Mouse (Mus musculus) forebrain, embryonic 14.5 days (tissue): ENCODE measurements around the gene Nkiras2. TPM values are rescaled to one million over a fixed set of nuclear protein-coding genes. Genes with fewer than 3 reads are reported as not detected.

Source experiments
- ATAC-seq: fragments of 200-750 bp; cut with Nextera tagmentation; 2 replicates; pipeline ENCODE4 v1.8.0; 2017; ENCODE audit warnings: mild to moderate bottlenecking, moderate library complexity
- DNase-seq: peaks from one replicate; pipeline ENCODE4 v3.0.0-alpha.2; 2015; ENCODE audit warnings: low spot score
- H3K27ac ChIP-seq: fragments of 300-500 bp; sonication (generic); 2 replicates; pipeline ENCODE4 v1.5.1; 2014; ENCODE audit warnings: low read depth, mild to moderate bottlenecking, control low read depth, low read length, moderate library complexity
- H3K27me3 ChIP-seq: fragments of 300-500 bp; sonication (generic); replicated peaks from 2 replicates; pipeline ENCODE4 v1.6.1; 2014; ENCODE audit warnings: low read length, control low read depth, mixed read lengths; ENCODE audit not compliant: control insufficient read depth, insufficient read depth
- H3K36me3 ChIP-seq: fragments of 300-500 bp; sonication (generic); 2 replicates; pipeline ENCODE4 v1.6.1; 2014; ENCODE audit warnings: low read length, control low read depth; ENCODE audit not compliant: control insufficient read depth, insufficient read depth
- H3K4me1 ChIP-seq: fragments of 300-500 bp; sonication (generic); 2 replicates; pipeline ENCODE4 v1.6.1; 2014; ENCODE audit warnings: antibody characterized with exemption, low read length, control low read depth; ENCODE audit not compliant: control insufficient read depth, insufficient read depth
- H3K4me2 ChIP-seq: fragments of 300-500 bp; sonication (generic); 2 replicates; pipeline ENCODE4 v1.6.1; 2014; ENCODE audit warnings: mild to moderate bottlenecking, control low read depth, low read length
- H3K4me3 ChIP-seq: fragments of 300-500 bp; sonication (generic); 2 replicates; pipeline ENCODE4 v1.5.1; 2014; ENCODE audit warnings: low read depth, low read length, control low read depth
- H3K9ac ChIP-seq: fragments of 300-500 bp; sonication (generic); 2 replicates; pipeline ENCODE4 v1.6.1; 2014; ENCODE audit warnings: mild to moderate bottlenecking, low read length, control low read depth, moderate library complexity
- H3K9me3 ChIP-seq: fragments of 300-500 bp; sonication (generic); replicated peaks from 2 replicates; pipeline ENCODE4 v1.6.1; 2016; ENCODE audit warnings: low read length, control low read depth, mixed read lengths; ENCODE audit not compliant: control insufficient read depth
- WGBS: fragments of 180-500 bp; shearing (Covaris S2); extraction: QIAGEN DNeasy Blood & Tissue Kit; methylation state at CpG from one replicate; pipeline ENCODE4 v1.1.7; 2014; 5-methylcytosine and 5-hydroxymethylcytosine counted together
- polyA plus RNA-seq: library from polyadenylated mRNA; unstranded; fragments of >200 nt; fragmentation: Nextera tagmentation; extraction: Ambion mirVana; gene quantifications from 2 replicates; pipeline ENCODE4 v1.2.1, GENCODE M21; 2014

Nkiras2 gene
- polyA plus RNA-seq, result 111 and 122 TPM in 2 replicates

GRCm38 (mm10) chr11:100618761-100619484 lies at the start of gene Nkiras2:
Gene Nkiras2, plus strand, starts transcription at chr11:100619244.
- under 1% methylated on average over 36 of the region's 36 CpGs for WGBS

GRCm38 (mm10) chr11:100569789-100570188 lies 49.3 kb upstream of the Nkiras2 start:
- H3K9me3 ChIP-seq, result no peaks in the 10 kb centered on the region
- no peaks in the 10 kb centered on the region for H3K4me1 ChIP-seq
- H3K27me3 ChIP-seq, result no peaks in the 10 kb centered on the region
- ATAC-seq (no peak), DNase-seq (no peak)
- no peak overlapping the region for H3K9ac ChIP-seq
- H3K36me3 ChIP-seq, result no peaks in the 10 kb centered on the region
- no peak overlapping the region for H3K27ac ChIP-seq
- H3K4me2 ChIP-seq, result no peak overlapping the region
- H3K4me3 ChIP-seq, result no peak overlapping the region
- WGBS, result 68% methylated on average over 9 of the region's 9 CpGs

More at GRCm38 (mm10) chr11:100618761-100619484, at the start of gene Nkiras2:
- 0 out of 2 replicates have a peak, but pooled peaks cover 5% of the 10 kb centered on the region for H3K36me3 ChIP-seq
- H3K4me1 ChIP-seq, result peaks cover 18% of the 10 kb centered on the region
- no peaks in the 10 kb centered on the region for H3K27me3 ChIP-seq
- DNase-seq (peak; percentile 66), ATAC-seq (peak; percentile 49)
- no peaks in the 10 kb centered on the region for H3K9me3 ChIP-seq
- peak within 1 kb of the TSS; percentile 91 for H3K4me3 ChIP-seq
- H3K27ac ChIP-seq, result peak within 1 kb of the TSS; percentile 91
- H3K4me2 ChIP-seq, result peak within 1 kb of the TSS; percentile 91
- H3K9ac ChIP-seq, result peak within 1 kb of the TSS; percentile 91

GRCm38 (mm10) chr11:100570430-100571201 lies 48.4 kb upstream of the Nkiras2 start:
- no peaks in the 10 kb centered on the region for H3K36me3 ChIP-seq
- H3K9me3 ChIP-seq, result no peaks in the 10 kb centered on the region
- H3K27ac ChIP-seq, result no peak overlapping the region
- DNase-seq (peak; percentile 90), ATAC-seq (peak; percentile 54; the same call in 1 of the 2 replicates)
- no peaks in the 10 kb centered on the region for H3K27me3 ChIP-seq
- no peaks in the 10 kb centered on the region; the same call in 1 of the 2 replicates for H3K4me1 ChIP-seq
- 12% methylated on average over 8 of the region's 8 CpGs for WGBS
- peak overlapping the region; percentile 50 for H3K4me2 ChIP-seq
- H3K4me3 ChIP-seq, result peak overlapping the region; percentile 8; the same call in 1 of the 2 replicates
- peak overlapping the region; percentile 21 for H3K9ac ChIP-seq

- WGBS, result 16% methylated on average over 16 of the region's 16 CpGs
- H3K4me2 ChIP-seq, result peak overlapping the region; percentile 50
- H3K27me3 ChIP-seq, result no peaks in the 10 kb centered on the region
- ATAC-seq (peak; percentile 22; the same call in 1 of the 2 replicates), DNase-seq (peak; percentile 16)
- H3K9me3 ChIP-seq, result no peaks in the 10 kb centered on the region
- H3K4me1 ChIP-seq, result no peaks in the 10 kb centered on the region; the same call in 1 of the 2 replicates
- H3K4me3 ChIP-seq, result 0 out of 2 replicates have a peak overlapping the region, but pooled peaks have one; percentile 8
- peak overlapping the region; percentile 21; the same call in 1 of the 2 replicates for H3K9ac ChIP-seq
- no peaks in the 10 kb centered on the region for H3K36me3 ChIP-seq
- H3K27ac ChIP-seq, result no peak overlapping the region
These were observed 47.9 kb upstream of the Nkiras2 start for GRCm38 (mm10) chr11:100571202-100571567.

- 96% methylated on average over 3 of the region's 3 CpGs for WGBS
- H3K4me1 ChIP-seq, result no peaks in the 10 kb centered on the region; the same call in 1 of the 2 replicates
- peaks cover 9% of the 10 kb centered on the region; the same call in 1 of the 2 replicates for H3K36me3 ChIP-seq
- no peaks in the 10 kb centered on the region for H3K9me3 ChIP-seq
- no peak overlapping the region for H3K27ac ChIP-seq
- no peak overlapping the region for H3K4me3 ChIP-seq
- H3K27me3 ChIP-seq, result no peaks in the 10 kb centered on the region
- DNase-seq, result no peak
- no peak overlapping the region for H3K9ac ChIP-seq
- ATAC-seq, result no peak
- peak overlapping the region; percentile 78 for H3K4me2 ChIP-seq
These were observed 44.9 kb upstream of the Nkiras2 start for GRCm38 (mm10) chr11:100574188-100574587.

- H3K9me3 ChIP-seq, result no peaks in the 10 kb centered on the region
- no peaks in the 10 kb centered on the region; the same call in 1 of the 2 replicates for H3K4me1 ChIP-seq
- peak within 1 kb of the TSS; percentile 67 for H3K9ac ChIP-seq
- H3K27ac ChIP-seq, result no peak within 1 kb of the TSS; the same call in 1 of the 2 replicates
- ATAC-seq, result peak; percentile 75
- peak within 1 kb of the TSS; percentile 62 for H3K4me3 ChIP-seq
- H3K27me3 ChIP-seq, result no peaks in the 10 kb centered on the region
- peak within 1 kb of the TSS; percentile 78 for H3K4me2 ChIP-seq
- peak; percentile 74 for DNase-seq
- 3% methylated on average over 47 of the region's 47 CpGs for WGBS
- peaks cover 16% of the 10 kb centered on the region for H3K36me3 ChIP-seq
These were observed 44.1 kb upstream of the Nkiras2 start, which contains the start of gene Cnp for GRCm38 (mm10) chr11:100574708-100575483. Gene Cnp, plus strand, starts transcription at chr11:100574904.

- H3K27me3 ChIP-seq, result no peaks in the 10 kb centered on the region
- no peaks in the 10 kb centered on the region; the same call in 1 of the 2 replicates for H3K4me1 ChIP-seq
- H3K4me2 ChIP-seq, result peak overlapping the region; percentile 78
- DNase-seq (no peak), ATAC-seq (0 out of 2 replicates have a peak, but pooled peaks have one; percentile 16)
- peak overlapping the region; percentile 62 for H3K4me3 ChIP-seq
- 18% methylated on average over 2 of the region's 2 CpGs for WGBS
- peaks cover 20% of the 10 kb centered on the region for H3K36me3 ChIP-seq
- H3K9ac ChIP-seq, result peak overlapping the region; percentile 67
- no peaks in the 10 kb centered on the region for H3K9me3 ChIP-seq
- no peak overlapping the region for H3K27ac ChIP-seq
These were observed 43.6 kb upstream of the Nkiras2 start for GRCm38 (mm10) chr11:100575484-100575855.

- H3K9me3 ChIP-seq, result no peaks in the 10 kb centered on the region
- no peak overlapping the region for H3K27ac ChIP-seq
- H3K4me2 ChIP-seq, result no peak overlapping the region
- no peak for ATAC-seq
- DNase-seq, result no peak
- peaks cover 28% of the 10 kb centered on the region for H3K36me3 ChIP-seq
- no peak overlapping the region for H3K9ac ChIP-seq
- H3K4me1 ChIP-seq, result no peaks in the 10 kb centered on the region; the same call in 1 of the 2 replicates
- H3K27me3 ChIP-seq, result no peaks in the 10 kb centered on the region
- 74% methylated on average over 21 of the region's 21 CpGs for WGBS
- no peak overlapping the region for H3K4me3 ChIP-seq
These were observed 42.8 kb upstream of the Nkiras2 start for GRCm38 (mm10) chr11:100576256-100576655.
